Mouse (Mus musculus) embryonic fibroblast, embryonic 13.5 days (primary cell): ENCODE measurements around the gene Rptor.

ENCODE experiments used
- CTCF ChIP-seq: IDR thresholded peaks from 2 replicates; pipeline ENCODE4 v1.5.1; 2011; ENCODE audit warnings: mild to moderate bottlenecking, control low read depth, low read length, moderate library complexity, borderline replicate concordance; ENCODE audit not compliant: insufficient read depth
- POLR2A ChIP-seq: IDR thresholded peaks from 2 replicates; pipeline ENCODE4 v1.6.1; 2011; ENCODE audit warnings: low read depth, mild to moderate bottlenecking, control low read depth, low read length, moderate library complexity

DNA sequence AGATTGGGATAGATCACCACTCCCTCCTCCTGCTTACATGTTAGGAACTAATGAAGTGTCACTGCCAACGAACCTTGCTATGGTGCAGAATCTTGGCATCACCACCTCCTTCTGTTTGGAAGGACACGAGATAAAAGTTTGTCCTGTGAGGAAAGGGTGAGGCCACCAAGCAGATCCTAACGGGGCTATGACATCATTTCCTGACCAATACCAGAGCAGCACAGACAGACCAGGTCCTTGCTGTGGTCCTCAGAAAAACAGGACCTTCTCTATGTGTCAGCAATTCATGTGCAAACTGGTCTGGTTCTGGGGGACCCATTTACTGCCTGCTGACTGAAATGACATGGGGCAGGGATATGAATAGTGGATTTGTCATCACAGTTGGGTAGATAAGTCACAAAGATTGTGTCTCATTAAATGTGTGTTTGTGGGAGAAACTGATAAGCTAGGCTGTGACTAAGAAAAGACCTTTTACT, 214.7 kb downstream of the Rptor start:
- no peak for TF ChIP-seq CTCF
- TF ChIP-seq POLR2A: no peak
